Mouse (Mus musculus) heart, postnatal 10 days (tissue): ENCODE measurements at regions not wholly inside any gene's neighbourhood (a gene's known extent, or its start where the extent isn't known, plus 50 kb on each side); places are given as distances from the start of the nearest gene placed in this dataset.
A peak's percentile ranks its signal among the peaks of the same experiment; 100 is the strongest.

Source experiments
- DNase-seq, 2 experiments: peaks; one replicate each; pipeline ENCODE4 v3.0.0; 2021
- intact Hi-C: fragments of 180-260 bp; cut with DNase I; formaldehyde crosslinking; loops from one replicate; pipeline ENCODE4 v1.15.1; 2025

- intact Hi-C loops, result loop anchor here (2.0 to 5.0 kb wide), 6 partner anchors 72 to 827 kb away; no protein-coding TSS in a partner anchor
Observed at GRCm38 (mm10) chr16:77329711-77330530, 272.0 kb downstream of the Gm11146 start.

DNA sequence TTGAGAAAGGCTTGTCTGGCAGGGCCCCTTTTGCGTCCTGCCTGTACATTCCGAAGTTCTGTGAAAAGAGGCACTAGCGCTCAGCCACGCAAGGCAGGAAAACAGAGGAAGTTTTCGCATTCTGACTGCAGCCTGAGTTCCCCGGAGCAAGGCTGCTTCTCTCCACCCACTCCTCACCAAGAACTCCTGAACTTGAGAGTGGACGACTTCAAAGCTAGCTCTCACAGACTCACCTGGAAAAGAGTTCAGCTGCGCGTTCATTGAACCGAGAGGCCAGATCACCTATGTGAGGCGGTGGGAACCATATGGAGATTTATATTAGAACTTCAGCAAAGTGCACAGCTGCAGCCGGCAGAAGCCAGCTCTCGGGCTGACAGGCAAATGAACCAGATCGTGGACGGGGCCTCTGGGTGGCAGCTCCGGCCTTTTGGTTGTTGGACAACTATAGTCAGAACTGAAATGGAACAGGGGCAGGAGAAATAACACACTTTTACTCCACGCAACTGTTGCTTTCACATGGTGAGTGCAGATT is 272.7 kb downstream of the Gm11146 start:
- peak; percentile 78 to 83 for DNase-seq
- intact Hi-C loops, result loop anchor here (2.0 to 5.0 kb wide), 3 partner anchors 77 to 828 kb away; no protein-coding TSS in a partner anchor

More at GRCm38 (mm10) chr16:77329711-77330530, 272.0 kb downstream of the Gm11146 start:
- peak; percentile 69 to 70 for DNase-seq

DNA sequence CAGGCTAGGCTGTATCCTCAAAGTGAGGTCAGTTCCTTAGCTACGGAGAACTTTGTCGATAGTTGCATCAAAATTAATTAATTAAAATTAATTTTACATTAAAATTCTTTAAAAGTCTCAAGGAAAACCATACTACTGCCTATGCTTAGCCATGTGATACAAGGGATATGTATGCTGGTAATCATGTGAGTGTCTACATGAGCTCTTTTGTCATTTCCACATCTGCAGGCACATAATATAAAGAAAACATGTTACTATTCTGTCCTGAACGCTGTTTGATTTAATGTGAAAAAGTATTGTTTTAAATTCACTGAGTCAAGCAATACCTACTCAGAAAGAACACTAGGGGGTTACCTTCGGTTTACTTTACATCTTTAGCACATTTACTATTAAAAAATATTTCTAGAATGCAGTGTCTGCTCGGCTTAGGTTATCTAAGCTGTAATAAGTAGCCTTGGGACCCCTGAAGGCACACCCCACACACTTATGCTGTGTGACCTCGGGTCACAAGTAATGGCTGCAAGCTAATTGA is 273.2 kb downstream of the Gm11146 start:
- DNase-seq, result no peak
- intact Hi-C loops, result loop anchor here (2.0 to 5.0 kb wide), 3 partner anchors 76 to 828 kb away; no protein-coding TSS in a partner anchor

DNA sequence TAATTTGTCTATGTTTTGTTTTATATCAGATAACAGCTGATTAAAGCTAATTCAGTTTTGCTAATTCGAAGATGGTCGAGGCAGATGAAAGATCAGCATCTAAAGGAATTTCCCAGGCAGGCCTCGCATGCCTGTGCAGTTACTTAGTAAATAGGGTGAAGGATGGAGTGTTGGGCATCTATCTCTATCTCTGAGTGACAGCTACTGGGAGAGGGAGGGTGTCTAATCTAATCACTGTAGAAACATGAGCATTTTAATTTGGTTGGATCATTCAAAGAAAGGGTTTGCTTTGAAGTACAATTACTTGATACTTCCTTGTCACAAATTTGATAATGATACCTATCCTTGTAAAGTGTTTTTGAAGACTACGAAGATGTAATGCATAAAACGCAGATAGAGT is 273.8 kb downstream of the Gm11146 start:
- intact Hi-C loops, result loop anchor here (2.0 to 5.0 kb wide), 3 partner anchors 76 to 829 kb away; no protein-coding TSS in a partner anchor
- DNase-seq, result no peak

DNA sequence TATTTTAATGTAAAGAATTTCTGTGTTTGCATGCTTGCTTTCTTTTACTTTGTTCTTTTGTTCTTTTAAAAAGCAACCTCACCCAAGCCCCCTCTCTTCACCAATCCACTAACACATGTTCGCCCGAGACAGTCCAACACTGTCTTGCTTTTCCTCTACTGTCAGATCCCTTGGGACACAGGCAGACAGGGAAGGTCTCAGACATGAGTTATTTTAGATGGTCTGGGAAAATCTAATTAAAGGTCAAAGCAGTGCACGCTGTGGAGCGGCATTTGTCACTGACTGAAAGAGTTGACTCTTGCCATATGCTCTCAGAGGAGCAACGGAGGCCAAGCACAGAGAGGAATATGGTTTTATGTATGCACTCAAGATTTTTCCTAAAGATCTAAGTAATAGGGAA is 279.6 kb downstream of the Gm11146 start:
- DNase-seq, result peak; percentile 30 to 34
- intact Hi-C loops, result no loop called here

GRCm38 (mm10) chr16:77318150-77318549 is 283.7 kb downstream of the Gm11146 start:
- intact Hi-C loops, result no loop called here
- DNase-seq, result no peak

GRCm38 (mm10) chr16:77315354-77315753 is 286.5 kb downstream of the Gm11146 start:
- DNase-seq, result peak in 1 of 2 experiments; percentile 11
- intact Hi-C loops, result no loop called here

DNA sequence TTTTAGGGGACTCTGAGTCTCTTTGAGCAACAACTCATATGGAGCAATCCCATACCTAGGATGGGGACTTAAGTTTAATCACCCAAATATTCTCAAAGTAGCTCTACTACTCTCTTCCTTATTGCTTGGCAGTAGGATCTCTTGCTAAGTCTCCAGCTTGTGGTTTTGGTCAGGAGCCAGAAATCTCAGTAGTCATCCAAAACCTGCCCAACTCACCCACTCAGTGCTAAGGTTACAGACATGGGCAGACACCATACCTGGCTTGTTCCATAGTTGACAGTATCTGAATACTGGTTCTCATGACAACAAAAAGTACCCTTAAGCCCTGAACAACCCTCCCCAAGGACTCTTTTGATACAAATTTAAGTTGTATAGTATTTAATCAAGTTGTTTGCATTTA is 288.7 kb downstream of the Gm11146 start:
- no peak for DNase-seq
- intact Hi-C loops, result no loop called here

GRCm38 (mm10) chr16:77301270-77302171 is 288.0 kb downstream of the Usp25 start:
- no peak for DNase-seq
- intact Hi-C loops, result no loop called here

- DNase-seq, result no peak
- intact Hi-C loops, result no loop called here
Observed at GRCm38 (mm10) chr16:77300572-77301213, 287.2 kb downstream of the Usp25 start.

- intact Hi-C loops, result no loop called here
- no peak for DNase-seq
Observed at GRCm38 (mm10) chr16:77295574-77296355, 282.3 kb downstream of the Usp25 start.

DNA sequence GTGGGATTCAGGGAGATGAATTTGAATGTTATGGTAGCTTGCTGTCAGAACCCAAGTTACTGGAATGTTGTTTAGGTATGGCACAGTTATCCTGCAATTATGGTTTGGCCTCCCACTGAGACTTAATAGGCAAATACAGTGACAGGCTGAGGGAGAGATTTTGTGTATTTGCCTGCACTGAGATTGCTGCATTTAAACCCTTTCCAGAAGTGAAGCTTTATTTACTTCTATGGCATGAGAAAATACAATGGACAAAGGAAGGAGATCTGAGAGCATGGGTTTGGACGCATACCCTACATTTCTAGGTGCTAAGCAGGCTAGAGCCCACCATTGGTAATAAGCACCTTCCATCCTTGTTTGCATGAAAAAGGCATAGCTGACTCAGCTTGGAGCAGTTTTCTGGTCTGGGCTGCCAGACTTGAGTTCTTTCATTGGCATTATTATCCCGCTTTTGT is 278.8 kb downstream of the Usp25 start:
- intact Hi-C loops, result no loop called here
- DNase-seq, result no peak

GRCm38 (mm10) chr16:77291723-77292316 is 278.3 kb downstream of the Usp25 start:
- no peak for DNase-seq
- intact Hi-C loops, result no loop called here

GRCm38 (mm10) chr16:77284205-77284604 is 270.7 kb downstream of the Usp25 start:
- intact Hi-C loops, result no loop called here
- no peak for DNase-seq

DNA sequence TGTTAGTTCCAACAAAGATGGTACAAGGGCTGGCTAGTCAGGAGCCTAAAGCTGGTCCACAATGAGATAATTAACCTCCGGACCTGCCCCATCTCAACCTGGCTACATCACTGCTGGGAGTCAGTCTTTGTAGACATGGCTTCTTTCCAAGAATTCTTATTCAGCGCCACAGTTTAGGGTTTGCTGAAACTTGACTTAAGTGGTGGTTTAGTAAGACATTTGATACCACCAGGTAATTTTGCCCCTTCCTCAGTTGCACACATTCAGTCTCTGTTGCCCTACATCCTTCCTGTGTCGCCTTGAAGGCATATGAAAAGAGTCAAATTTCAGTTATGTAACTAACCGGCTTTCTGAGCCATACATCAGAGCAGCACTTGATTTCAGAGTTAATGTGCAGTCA is 266.4 kb downstream of the Usp25 start:
- no peak for DNase-seq
- intact Hi-C loops, result no loop called here

DNA sequence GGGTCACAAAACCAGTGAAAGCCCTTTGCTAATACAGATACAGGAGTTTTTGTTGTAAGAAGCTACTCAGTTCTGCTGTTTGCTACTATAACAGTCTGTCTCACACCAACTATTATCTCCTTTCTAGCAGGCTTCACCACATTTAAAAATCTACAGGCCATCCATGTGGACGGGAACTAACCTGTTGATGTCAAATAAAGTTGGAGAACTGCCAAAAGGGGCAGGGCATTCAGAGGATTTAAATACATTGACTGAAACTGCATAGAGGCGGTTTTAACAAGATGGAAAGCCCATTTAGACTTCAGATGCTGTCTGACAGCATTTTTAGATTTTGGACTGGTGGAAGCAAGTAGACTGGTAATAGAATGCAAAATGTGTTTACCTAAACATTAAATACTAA is 266.0 kb downstream of the Usp25 start:
- DNase-seq, result no peak
- intact Hi-C loops, result no loop called here

GRCm38 (mm10) chr16:77273306-77273705 is 259.8 kb downstream of the Usp25 start:
- intact Hi-C loops, result no loop called here

DNA sequence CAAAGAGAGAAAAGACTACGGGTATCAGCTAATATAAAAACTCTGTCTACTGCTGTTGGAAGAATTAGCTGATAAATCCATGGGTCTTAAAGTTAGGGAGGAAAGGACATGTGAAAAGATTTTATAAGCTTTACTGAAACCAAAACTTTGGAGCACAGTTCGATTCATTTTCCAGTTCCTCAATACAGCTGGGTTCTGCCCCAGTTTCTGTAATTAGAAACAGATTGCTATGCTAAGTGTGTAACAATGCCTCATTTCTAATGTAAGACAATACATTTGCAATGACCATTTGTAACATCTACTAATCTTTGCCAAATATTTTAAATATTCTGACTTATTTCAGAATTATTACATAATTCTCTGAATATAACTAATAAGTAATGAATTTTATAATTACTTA is 255.4 kb downstream of the Usp25 start:
- DNase-seq, result no peak
- intact Hi-C loops, result no loop called here

More at GRCm38 (mm10) chr16:77273306-77273705, 259.8 kb downstream of the Usp25 start:
- DNase-seq, result no peak

GRCm38 (mm10) chr16:77267679-77268078 is 254.2 kb downstream of the Usp25 start:
- intact Hi-C loops, result no loop called here
- DNase-seq, result no peak
